Mouse (Mus musculus) leukemia stem cell, adult 10-12 weeks (primary cell): Measurements from ENCODE around the gene Olfr851. TPM values are rescaled to one million over a fixed set of nuclear protein-coding genes. Genes with fewer than 3 reads are reported as not detected.

Experiments used
- polyA plus RNA-seq: library from polyadenylated mRNA; stranded (reverse); fragments of >175 nt; gene quantifications from 2 replicates; pipeline ENCODE4 v1.2.3, GENCODE M21; 2012; ENCODE audit warnings: low replicate concordance

The Olfr851 gene
- 0.03 TPM in 1 of 2 replicates, not detected in the other for polyA plus RNA-seq

GRCm38 (mm10) chr9:19492995-19493394 is at the start of gene Olfr851:
Gene Olfr851, plus strand, starts transcription at chr9:19493295.

GRCm38 (mm10) chr9:19478148-19478547 is 14.9 kb upstream of the Olfr851 start, which contains the start of gene Olfr850:
Gene Olfr850, minus strand, starts transcription at chr9:19478248.

GRCm38 (mm10) chr9:19540976-19541375 is 47.9 kb downstream of the Olfr851 start, which contains the start of gene Olfr853:
Gene Olfr853, minus strand, starts transcription at chr9:19541076.

Other genes starting within 250 kb of the Olfr851 start
- gene Olfr843, start 241.3 kb upstream of the Olfr851 start, polyA plus RNA-seq, result not detected in 2 replicates
- gene Olfr844, start 176.9 kb upstream of the Olfr851 start, polyA plus RNA-seq, result not detected in 2 replicates
- gene Olfr845, start 156.8 kb upstream of the Olfr851 start, polyA plus RNA-seq, result not detected in 2 replicates
- not detected in 2 replicates for gene Olfr846, start 129.3 kb upstream of the Olfr851 start, polyA plus RNA-seq
- gene Olfr847, start 114.6 kb upstream of the Olfr851 start, polyA plus RNA-seq, result not detected in 2 replicates
- gene Olfr849, start 53.0 kb upstream of the Olfr851 start, polyA plus RNA-seq, result not detected in 2 replicates
- gene Olfr850, start 15.0 kb upstream of the Olfr851 start, polyA plus RNA-seq, result not detected in 2 replicates
- gene Olfr853, start 47.8 kb downstream of the Olfr851 start, polyA plus RNA-seq, result not detected in 2 replicates
- gene Olfr854, start 74.1 kb downstream of the Olfr851 start, polyA plus RNA-seq, result not detected in 2 replicates
- not detected in 2 replicates for gene Olfr855, start 89.3 kb downstream of the Olfr851 start, polyA plus RNA-seq
- 0.18 and 0.77 TPM in 2 replicates for gene Zfp317, start 128.8 kb downstream of the Olfr851 start, polyA plus RNA-seq
- 0.08 TPM in 1 of 2 replicates, not detected in the other for gene Olfr857, start 216.1 kb downstream of the Olfr851 start, polyA plus RNA-seq